Mouse (Mus musculus) liver, adult 2 months (tissue): ENCODE results near the gene Mep1a.

Source experiments
- CTCF ChIP-seq: fragments of 200-500 bp; IDR thresholded peaks from 2 replicates; pipeline ENCODE4 v1.5.1; 2011; ENCODE audit warnings: low read depth, low read length, control low read depth
- POLR2A ChIP-seq: fragments of 200-500 bp; IDR thresholded peaks from 2 replicates; pipeline ENCODE4 v1.6.1; 2011; ENCODE audit warnings: low read length, control low read depth; ENCODE audit not compliant: insufficient read depth; ENCODE audit errors: extremely low read depth

- no peak for TF ChIP-seq CTCF
- no peak for TF ChIP-seq POLR2A
Observed at GRCm38 (mm10) chr17:43497521-43497920, 5.1 kb downstream of the Mep1a start.
